Mouse (Mus musculus) spleen, embryonic (tissue): ENCODE measurements around the gene Fgfrl1.
"Not testable (repeated sequence)": the region's sequence is repeated elsewhere in the genome, so short reads cannot be mapped to it uniquely, and the experiment has no call there.

ENCODE experiments used
- CTCF ChIA-PET: fragments of 350-600 bp; sonication (Branson Sonifier 250); formaldehyde crosslinking; loops from one replicate; lab custom pipeline; 2022; lab: Charles Lee

Fgfrl1 gene

DNA sequence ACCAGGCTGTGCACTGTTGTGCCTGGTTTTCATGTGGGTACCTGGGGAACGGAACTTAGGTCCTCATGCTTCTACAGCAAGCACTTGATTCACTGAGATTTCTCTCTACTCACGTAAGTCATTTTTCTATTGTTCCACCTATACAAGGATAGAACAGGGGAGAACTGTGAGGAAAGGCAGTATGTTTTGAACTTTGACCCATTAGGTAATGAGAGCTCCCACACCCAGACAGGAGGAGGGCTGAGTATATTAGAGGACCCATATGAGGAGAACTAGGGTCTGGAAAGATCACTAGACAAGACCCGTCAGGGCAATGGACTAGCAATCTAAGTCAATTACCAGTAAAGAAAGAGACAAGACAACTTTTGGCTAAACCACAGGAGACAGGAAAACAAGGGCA lies 52.4 kb downstream of the Fgfrl1 start:
- CTCF ChIA-PET, result no interaction called here

DNA sequence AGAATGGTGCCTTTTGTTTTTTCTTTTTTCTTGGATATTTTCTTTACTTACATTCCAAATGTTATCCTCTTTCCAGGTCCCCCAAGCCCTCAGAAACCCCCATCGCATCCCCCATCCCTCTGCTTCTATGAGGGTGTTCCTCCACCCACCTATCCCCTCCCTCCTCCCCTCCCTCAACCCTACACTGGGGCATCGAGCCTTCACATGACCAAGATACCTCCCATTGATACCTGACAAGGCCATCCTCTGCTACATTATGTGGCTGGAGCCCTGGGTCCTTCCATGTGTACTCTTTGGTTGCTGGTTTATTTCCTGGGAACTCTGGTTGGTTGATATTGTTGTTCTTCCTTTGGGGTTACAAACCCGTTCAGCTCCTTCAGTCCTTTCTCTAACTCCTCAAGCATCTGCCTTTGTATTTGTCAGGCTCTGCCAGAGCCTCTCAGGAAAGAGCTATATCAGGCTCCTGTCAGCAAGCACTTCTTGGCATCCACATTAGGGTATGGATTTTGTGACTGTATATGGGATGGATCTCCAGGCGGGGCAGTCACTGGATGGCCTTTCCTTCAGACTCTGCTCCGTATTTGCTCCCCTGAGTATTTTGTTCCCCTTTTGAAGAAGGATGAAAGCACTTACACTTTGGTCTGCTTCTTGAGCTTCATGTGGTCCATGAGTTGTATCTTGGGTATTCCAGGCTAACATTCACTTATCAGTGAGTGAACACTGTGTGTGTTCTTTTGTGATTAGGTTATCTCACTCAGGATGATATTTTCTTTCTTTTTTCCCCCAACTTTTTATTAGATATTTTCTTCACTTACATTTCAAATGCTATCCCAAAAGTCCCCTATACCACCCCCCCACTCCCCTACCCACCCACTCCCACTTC lies 58.4 kb downstream of the Fgfrl1 start:
- CTCF ChIA-PET, result no interaction called here

DNA sequence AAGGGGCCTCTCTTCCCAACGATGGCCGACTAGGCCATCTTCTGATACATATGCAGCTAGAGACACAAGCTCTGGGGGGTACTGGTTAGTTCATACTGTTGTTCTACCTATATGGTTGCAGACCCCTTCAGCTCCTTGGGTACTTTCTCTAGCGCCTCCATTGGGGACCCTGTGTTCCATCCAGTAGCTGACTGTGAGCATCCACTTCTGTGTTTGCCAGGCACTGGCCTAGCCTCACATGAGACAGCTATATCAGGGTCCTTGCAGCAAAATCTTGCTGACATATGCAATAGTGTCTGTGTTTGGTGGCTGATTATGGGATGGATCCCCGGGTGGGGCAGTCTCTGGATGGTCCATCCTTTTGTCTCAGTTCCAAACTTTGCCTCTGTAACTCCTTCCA lies 59.1 kb downstream of the Fgfrl1 start:
- CTCF ChIA-PET, result not testable (repeated sequence)
